Mouse (Mus musculus) ES-Bruce4 (cell line): ENCODE results near the gene Kcnj2. TPM values are rescaled to one million over a fixed set of nuclear protein-coding genes. Genes with fewer than 3 reads are reported as not detected.

ENCODE experiments used
- H3K27ac ChIP-seq: 2 replicates; pipeline ENCODE4 v1.5.1; 2012; ENCODE audit warnings: low read length, inconsistent platforms; ENCODE audit not compliant: insufficient read depth
- H3K27me3 ChIP-seq: 2 replicates; pipeline ENCODE4 v1.6.1; 2012; ENCODE audit warnings: mild to moderate bottlenecking, low read length, inconsistent platforms; ENCODE audit not compliant: control insufficient read depth, poor library complexity, insufficient read depth, severe bottlenecking
- H3K36me3 ChIP-seq: 2 replicates; pipeline ENCODE4 v1.6.1; 2012; ENCODE audit warnings: inconsistent platforms, mild to moderate bottlenecking, low read length, moderate library complexity; ENCODE audit not compliant: control insufficient read depth, poor library complexity, insufficient read depth, severe bottlenecking
- H3K4me1 ChIP-seq: one replicate; pipeline ENCODE4 v1.8.1; 2011; ENCODE audit warnings: low read length; ENCODE audit not compliant: control insufficient read depth, insufficient read depth
- H3K4me3 ChIP-seq: 2 replicates; pipeline ENCODE4 v1.5.1; 2011; ENCODE audit warnings: low read depth, mild to moderate bottlenecking, low read length
- H3K9ac ChIP-seq: 2 replicates; pipeline ENCODE4 v1.6.1; 2012; ENCODE audit warnings: low read depth, mild to moderate bottlenecking, inconsistent platforms; ENCODE audit not compliant: poor library complexity, severe bottlenecking
- H3K9me3 ChIP-seq: replicated peaks from 2 replicates; pipeline ENCODE4 v1.6.1; 2012; ENCODE audit warnings: mild to moderate bottlenecking, low read length, inconsistent platforms; ENCODE audit not compliant: control insufficient read depth, poor library complexity, insufficient read depth, severe bottlenecking
- CTCF ChIP-seq: IDR thresholded peaks from one replicate; pipeline ENCODE4 v1.8.1; 2011; ENCODE audit warnings: low read depth, low read length
- EP300 ChIP-seq: IDR thresholded peaks from 2 replicates; pipeline ENCODE4 v1.6.1; 2011; ENCODE audit warnings: low read depth, low read length; ENCODE audit not compliant: insufficient read depth
- POLR2A ChIP-seq: IDR thresholded peaks from one replicate; pipeline ENCODE4 v1.8.1; 2011; ENCODE audit warnings: low read length; ENCODE audit not compliant: insufficient read depth
- polyA plus RNA-seq: library from polyadenylated mRNA; stranded (reverse); fragments of >200 nt; gene quantifications from 2 replicates; pipeline ENCODE4 v1.2.4, GENCODE M21; 2011; ENCODE audit warnings: low read depth; ENCODE audit not compliant: missing spikeins, insufficient read depth, insufficient read length

The Kcnj2 gene
- polyA plus RNA-seq, 1 experiment, result 0.15 TPM

DNA sequence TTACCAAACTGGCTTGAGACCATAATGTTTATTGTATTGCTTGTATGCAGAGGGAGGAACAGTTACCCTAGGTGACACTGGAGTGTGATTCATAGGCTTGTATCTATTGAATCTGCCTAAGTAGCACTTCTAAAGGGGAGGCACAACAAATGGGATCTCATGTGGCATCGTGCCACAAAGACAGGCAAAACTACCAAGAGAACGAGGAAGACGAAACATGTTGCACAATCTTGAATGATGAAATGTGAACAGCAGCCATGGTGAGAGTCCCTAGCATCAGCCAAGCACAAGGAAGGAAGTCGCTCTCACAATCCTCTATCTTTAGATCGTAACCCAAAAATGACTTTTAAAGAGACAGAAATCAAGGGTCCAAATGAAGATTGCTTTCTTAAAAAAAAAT lies 30.6 kb downstream of the Kcnj2 start:
- no peak overlapping the region for H3K27ac ChIP-seq
- H3K36me3 ChIP-seq, result no peaks in the 10 kb centered on the region
- no peaks in the 10 kb centered on the region for H3K9me3 ChIP-seq
- no peaks in the 10 kb centered on the region for H3K4me1 ChIP-seq
- no peak overlapping the region for H3K9ac ChIP-seq
- no peak overlapping the region for H3K4me3 ChIP-seq
- no peak for TF ChIP-seq POLR2A
- H3K27me3 ChIP-seq, result no peaks in the 10 kb centered on the region

DNA sequence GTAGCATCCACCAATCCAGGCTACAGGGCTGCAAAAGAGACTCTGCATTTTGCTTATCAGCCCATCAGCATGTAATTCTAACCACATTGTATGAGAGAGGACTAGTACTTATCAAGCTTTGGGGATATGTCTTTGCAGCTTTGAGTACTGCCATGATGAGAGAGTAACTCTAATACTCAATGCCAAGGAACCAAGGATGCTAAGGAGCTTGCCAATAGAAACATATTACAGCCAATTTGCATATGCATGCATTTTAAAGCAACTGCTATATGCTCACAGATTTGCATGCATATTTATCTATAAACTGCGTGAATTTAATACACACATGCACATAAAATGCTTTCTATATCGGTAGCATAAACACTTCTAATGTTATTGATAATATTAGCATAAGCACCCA lies 34.2 kb downstream of the Kcnj2 start:
- H3K9ac ChIP-seq, result no peak overlapping the region
- no peaks in the 10 kb centered on the region for H3K27me3 ChIP-seq
- H3K4me1 ChIP-seq, result no peaks in the 10 kb centered on the region
- no peaks in the 10 kb centered on the region for H3K9me3 ChIP-seq
- TF ChIP-seq CTCF (no peak), EP300 (no peak), POLR2A (no peak)
- H3K36me3 ChIP-seq, result no peaks in the 10 kb centered on the region
- H3K4me3 ChIP-seq, result no peak overlapping the region
- H3K27ac ChIP-seq, result no peak overlapping the region

DNA sequence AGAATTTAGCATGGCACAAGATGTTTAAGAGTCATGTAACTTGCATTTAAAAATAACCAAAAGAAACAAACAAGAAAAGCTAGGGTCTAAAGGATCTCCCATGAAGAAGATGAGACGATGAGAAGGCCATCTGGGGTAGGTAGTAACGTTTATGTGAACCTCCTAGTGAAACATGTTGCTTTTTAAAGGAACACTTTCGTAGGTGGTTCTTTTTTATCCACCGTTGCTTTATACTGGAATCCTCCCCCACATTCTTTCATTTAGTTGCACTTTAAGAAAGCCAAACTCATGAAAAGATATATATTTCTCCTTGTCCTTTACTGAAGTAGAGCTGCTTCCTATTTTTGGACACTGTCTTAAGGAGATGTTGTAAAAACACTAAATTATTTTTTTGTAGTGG lies 34.7 kb downstream of the Kcnj2 start:
- Histone ChIP-seq H3K4me1 (no peaks in the 10 kb centered on the region), H3K36me3 (no peaks in the 10 kb centered on the region)

DNA sequence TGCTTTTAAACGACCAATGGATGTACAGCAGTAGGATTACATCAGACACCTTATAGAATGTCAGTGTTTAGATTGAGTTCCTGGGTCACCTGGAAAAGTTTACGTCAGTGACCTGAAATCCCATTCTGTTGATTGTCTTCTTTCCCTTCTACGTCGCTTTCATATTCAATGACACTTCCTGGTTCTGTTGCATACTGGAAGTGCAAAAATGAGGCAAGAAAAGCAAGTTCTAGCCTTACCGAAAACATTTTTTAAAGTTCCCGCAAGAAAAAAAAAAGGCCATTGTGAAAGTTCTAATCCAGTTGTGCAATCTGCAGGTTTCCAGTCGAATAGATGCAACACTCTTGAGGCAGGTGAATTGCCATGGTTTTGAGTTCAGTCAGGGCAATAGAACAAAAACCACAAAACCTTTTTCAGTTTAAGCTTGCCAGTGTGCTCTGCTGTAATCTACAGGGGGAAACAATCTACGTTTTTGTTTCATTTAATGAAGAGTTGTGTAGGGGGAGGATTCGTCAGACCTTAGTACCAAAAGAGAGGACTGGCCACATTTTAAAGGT lies 35.7 kb downstream of the Kcnj2 start:
- Histone ChIP-seq H3K9ac (no peak overlapping the region), H3K9me3 (no peaks in the 10 kb centered on the region), H3K27ac (no peak overlapping the region), H3K36me3 (no peaks in the 10 kb centered on the region), H3K4me1 (no peaks in the 10 kb centered on the region), H3K4me3 (no peak overlapping the region), H3K27me3 (no peaks in the 10 kb centered on the region)
- TF ChIP-seq EP300 (no peak), CTCF (no peak), POLR2A (no peak)

More for the DNA sequence above, 34.7 kb downstream of the Kcnj2 start:
- Histone ChIP-seq H3K9ac (no peak overlapping the region), H3K4me3 (no peak overlapping the region), H3K27me3 (no peaks in the 10 kb centered on the region), H3K27ac (no peak overlapping the region), H3K9me3 (no peaks in the 10 kb centered on the region)
- TF ChIP-seq CTCF, result no peak
- no peak for TF ChIP-seq EP300

DNA sequence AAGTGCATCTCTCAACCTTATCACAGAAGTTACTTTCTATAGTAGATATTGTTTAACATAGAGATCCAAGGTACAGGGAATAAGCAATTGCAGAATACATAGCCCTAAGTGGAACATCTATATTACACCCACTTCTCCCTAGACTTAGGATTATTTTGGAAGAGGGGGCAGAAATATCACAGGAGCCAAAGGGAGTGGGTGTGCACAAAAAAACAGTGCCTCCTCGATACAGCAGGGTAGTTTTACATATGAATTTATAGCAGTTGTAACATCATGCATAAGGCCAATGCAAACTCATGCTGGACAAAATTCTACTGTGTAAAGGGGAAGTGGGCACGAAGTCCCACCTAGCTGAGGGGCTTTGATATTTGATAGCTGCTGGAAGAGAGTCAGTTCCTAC lies 38.5 kb downstream of the Kcnj2 start:
- no peaks in the 10 kb centered on the region for H3K36me3 ChIP-seq
- no peaks in the 10 kb centered on the region for H3K4me1 ChIP-seq

DNA sequence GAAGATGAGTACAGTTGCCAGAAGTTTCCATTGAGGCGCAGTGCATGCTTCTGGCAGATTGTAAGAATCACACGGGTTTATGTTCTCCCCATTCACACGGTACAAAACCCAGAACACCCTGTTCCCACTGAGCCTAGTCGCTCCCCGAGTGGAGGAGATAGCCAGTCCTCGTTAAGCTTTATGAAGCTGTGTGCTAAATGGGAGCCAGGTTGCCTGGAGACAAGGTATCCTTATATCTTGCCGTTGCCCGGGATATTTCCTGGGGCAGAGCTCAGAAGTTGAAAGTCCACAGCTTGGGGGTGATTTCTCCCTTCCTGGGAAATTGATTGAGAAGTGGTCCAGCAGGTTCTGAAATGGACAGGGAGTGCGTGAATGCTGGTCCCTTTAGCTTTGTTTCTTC lies 42.2 kb downstream of the Kcnj2 start:
- no peaks in the 10 kb centered on the region for H3K9me3 ChIP-seq
- no peak for TF ChIP-seq CTCF
- TF ChIP-seq EP300, result no peak
- no peak for TF ChIP-seq POLR2A
- H3K4me1 ChIP-seq, result no peaks in the 10 kb centered on the region
- H3K4me3 ChIP-seq, result no peak overlapping the region
- no peak overlapping the region for H3K9ac ChIP-seq
- H3K36me3 ChIP-seq, result no peaks in the 10 kb centered on the region
- H3K27ac ChIP-seq, result no peak overlapping the region
- no peaks in the 10 kb centered on the region for H3K27me3 ChIP-seq

More for the DNA sequence above, 38.5 kb downstream of the Kcnj2 start:
- TF ChIP-seq CTCF (no peak), POLR2A (no peak), EP300 (no peak)
- Histone ChIP-seq H3K9me3 (no peaks in the 10 kb centered on the region), H3K4me3 (no peak overlapping the region), H3K27ac (no peak overlapping the region), H3K9ac (no peak overlapping the region), H3K27me3 (no peaks in the 10 kb centered on the region)
